Mouse (Mus musculus) brain, embryonic 14.5 days (tissue): ENCODE results near the gene Adam33.

ENCODE experiments used
- CTCF ChIP-seq: fragments of 200-500 bp; IDR thresholded peaks from 2 replicates; pipeline ENCODE4 v1.5.1; 2012; ENCODE audit warnings: inconsistent platforms, mild to moderate bottlenecking, moderate library complexity, borderline replicate concordance; ENCODE audit not compliant: insufficient read depth, insufficient read length; ENCODE audit errors: extremely low read depth
- POLR2A ChIP-seq: fragments of 200-500 bp; IDR thresholded peaks from 2 replicates; pipeline ENCODE4 v1.6.1; 2012; ENCODE audit warnings: mild to moderate bottlenecking, inconsistent platforms, borderline replicate concordance; ENCODE audit not compliant: poor library complexity, insufficient read depth, insufficient read length, severe bottlenecking; ENCODE audit errors: extremely low read depth

DNA sequence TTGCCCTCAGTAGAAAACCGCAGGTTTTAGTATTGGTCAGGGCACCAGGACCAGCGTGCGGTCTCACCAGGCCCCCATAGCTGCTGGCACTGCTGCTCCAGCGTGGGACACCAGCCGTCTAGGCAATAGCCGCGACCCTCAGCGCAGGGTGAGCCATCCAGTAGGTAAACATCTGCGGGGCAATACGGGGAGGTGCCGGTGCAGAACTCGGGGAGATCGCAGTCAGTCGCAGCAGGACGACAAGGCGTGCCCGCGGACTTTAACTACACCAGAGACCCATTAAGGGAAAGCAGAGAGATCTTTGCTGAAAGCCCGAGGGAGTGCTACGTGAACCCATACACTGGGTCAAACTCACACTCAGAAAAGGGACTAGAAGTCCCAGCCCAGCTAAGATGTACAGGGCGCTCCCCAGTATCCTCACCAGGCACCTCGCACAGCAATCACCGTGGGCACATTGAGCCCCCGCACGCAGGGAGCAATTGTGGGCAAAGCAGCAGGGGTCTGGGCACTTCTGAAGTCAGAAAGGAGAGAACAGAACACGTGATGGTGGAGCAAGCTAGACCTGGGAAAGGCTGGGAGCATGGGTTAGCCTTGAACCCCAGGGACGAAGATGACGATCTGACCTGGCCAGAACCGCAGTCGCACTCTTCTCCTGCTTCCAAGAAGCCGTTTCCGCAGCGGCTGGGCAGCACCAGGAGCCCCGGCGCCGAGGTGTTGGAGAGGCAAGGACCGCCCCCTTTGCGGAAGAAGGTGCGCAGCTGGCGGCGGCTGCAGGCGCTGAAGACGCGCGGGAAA, 9.6 kb downstream of the Adam33 start:
- no peak for TF ChIP-seq CTCF
- TF ChIP-seq POLR2A, result no peak
